Mouse (Mus musculus) kidney, embryonic 16.5 days (tissue): ENCODE results near the gene Sgo1. TPM values are rescaled to one million over a fixed set of nuclear protein-coding genes. Genes with fewer than 3 reads are reported as not detected.

Experiments used
- ATAC-seq: fragments of 200-750 bp; cut with Nextera tagmentation; 2 replicates; pipeline ENCODE4 v1.8.0; 2017; ENCODE audit warnings: moderate TSS enrichment; ENCODE audit not compliant: low FRiP score, low TSS enrichment
- H3K27ac ChIP-seq: fragments of 300-500 bp; sonication (generic); 2 replicates; pipeline ENCODE4 v1.5.1; 2014; ENCODE audit warnings: low read length
- H3K27me3 ChIP-seq: fragments of 300-500 bp; sonication (generic); 2 replicates; pipeline ENCODE4 v1.6.1; 2014; ENCODE audit warnings: low read length, control low read depth, mixed read lengths; ENCODE audit not compliant: insufficient read depth
- H3K36me3 ChIP-seq: fragments of 300-500 bp; sonication (generic); 2 replicates; pipeline ENCODE4 v1.6.1; 2014; ENCODE audit warnings: low read length, control low read depth, mixed read lengths; ENCODE audit not compliant: insufficient read depth
- H3K4me1 ChIP-seq: fragments of 300-500 bp; sonication (generic); 2 replicates; pipeline ENCODE4 v1.6.1; 2014; ENCODE audit warnings: low read length, control low read depth, mixed read lengths; ENCODE audit not compliant: insufficient read depth
- H3K4me2 ChIP-seq: fragments of 300-500 bp; sonication (generic); replicated peaks from 2 replicates; pipeline ENCODE4 v1.6.1; 2014; ENCODE audit warnings: low read depth, low read length
- H3K4me3 ChIP-seq: fragments of 300-500 bp; sonication (generic); 2 replicates; pipeline ENCODE4 v1.5.1; 2014; ENCODE audit warnings: mild to moderate bottlenecking, low read length
- H3K9ac ChIP-seq: fragments of 300-500 bp; sonication (generic); replicated peaks from 2 replicates; pipeline ENCODE4 v1.6.1; 2014; ENCODE audit warnings: low read length
- H3K9me3 ChIP-seq: fragments of 300-500 bp; sonication (generic); 2 replicates; pipeline ENCODE4 v1.6.1; 2016; ENCODE audit warnings: low read length, control low read depth
- WGBS: fragments of 180-500 bp; shearing (Covaris S2); extraction: QIAGEN DNeasy Blood & Tissue Kit; methylation state at CpG from one replicate; pipeline ENCODE4 v1.1.7; 2014; 5-methylcytosine and 5-hydroxymethylcytosine counted together
- polyA plus RNA-seq: library from polyadenylated mRNA; unstranded; fragments of >200 nt; fragmentation: Nextera tagmentation; extraction: Ambion mirVana; gene quantifications from 2 replicates; pipeline ENCODE4 v1.2.1, GENCODE M21; 2015

Gene Sgo1
- polyA plus RNA-seq, 1 experiment from 2014 or later, result 32.2 TPM

DNA sequence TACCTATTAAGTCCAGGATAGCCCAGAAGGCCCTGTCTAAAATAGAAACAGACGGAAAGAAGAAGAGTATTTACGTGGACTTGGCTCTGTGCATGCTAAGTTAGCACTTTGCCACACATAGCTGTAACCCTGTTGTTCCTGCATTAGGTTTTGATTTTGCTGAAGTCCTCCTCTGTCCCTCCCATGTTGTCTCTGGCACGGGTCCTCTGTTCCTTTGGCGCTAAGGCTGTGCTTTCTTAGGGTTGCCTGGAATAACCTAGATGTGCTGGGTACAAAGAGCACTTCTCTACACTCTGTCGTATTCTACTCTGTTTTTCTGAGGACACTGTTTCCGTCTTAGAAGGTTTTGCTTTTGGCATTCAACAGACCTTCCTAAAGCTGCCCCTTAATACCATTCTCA is 34.1 kb downstream of the Sgo1 start:
- Histone ChIP-seq H3K36me3 (peaks cover 18% of the 10 kb centered on the region; the same call in 1 of the 2 replicates), H3K27ac (no peak overlapping the region), H3K9ac (no peak overlapping the region), H3K4me1 (no peaks in the 10 kb centered on the region), H3K4me3 (no peak overlapping the region), H3K4me2 (no peak overlapping the region), H3K27me3 (no peaks in the 10 kb centered on the region), H3K9me3 (no peaks in the 10 kb centered on the region)
- no peak for ATAC-seq
- WGBS, result 89% methylated on average over 6 of the region's 6 CpGs

DNA sequence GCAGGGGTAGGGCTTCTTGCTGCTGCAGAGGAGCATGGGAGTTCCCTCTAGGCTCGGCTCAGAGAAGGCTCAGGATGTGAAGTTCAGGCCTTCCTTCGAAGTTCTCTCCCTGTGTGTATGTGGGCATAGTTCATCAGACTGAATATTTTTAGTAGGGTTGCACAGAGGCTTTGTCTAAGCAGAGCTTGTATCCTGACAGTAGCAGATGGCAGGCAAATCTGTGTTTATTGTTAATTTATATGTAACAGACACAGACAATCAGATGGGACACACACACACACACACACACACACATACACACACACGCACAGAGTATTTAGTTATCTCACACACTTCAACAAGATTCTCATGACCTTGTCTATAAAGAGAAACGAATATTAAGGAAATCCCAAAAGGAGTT is 34.5 kb downstream of the Sgo1 start:
- no peak overlapping the region for H3K27ac ChIP-seq
- H3K9me3 ChIP-seq, result no peaks in the 10 kb centered on the region
- no peak for ATAC-seq
- H3K4me3 ChIP-seq, result no peak overlapping the region
- H3K36me3 ChIP-seq, result peaks cover 14% of the 10 kb centered on the region; the same call in 1 of the 2 replicates
- no peak overlapping the region for H3K9ac ChIP-seq
- no peaks in the 10 kb centered on the region for H3K27me3 ChIP-seq
- H3K4me2 ChIP-seq, result no peak overlapping the region
- H3K4me1 ChIP-seq, result no peaks in the 10 kb centered on the region
- WGBS, result 87% methylated on average over 4 of the region's 4 CpGs

DNA sequence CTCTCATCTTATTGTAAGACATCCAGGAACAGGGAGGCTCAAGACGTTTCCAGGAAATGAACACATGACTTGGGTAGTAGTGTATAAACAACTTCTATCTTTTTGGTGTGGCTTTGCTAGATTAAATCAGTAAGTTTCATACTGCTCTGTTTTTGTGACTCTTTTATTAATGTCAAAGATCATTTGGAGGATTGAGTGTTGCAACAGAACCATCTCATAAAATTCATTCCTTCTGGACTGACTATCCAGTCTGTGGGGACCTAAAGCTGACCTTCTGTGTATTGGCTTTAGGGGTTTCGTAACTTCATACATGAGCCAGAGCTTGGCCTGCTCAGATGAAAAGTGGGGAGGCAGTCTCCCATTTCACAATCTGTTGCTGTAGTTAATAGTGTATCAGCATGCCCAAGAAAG is 38.9 kb downstream of the Sgo1 start:
- ATAC-seq, result no peak
- Histone ChIP-seq H3K36me3 (peaks cover 22% of the 10 kb centered on the region), H3K27me3 (no peaks in the 10 kb centered on the region), H3K9ac (no peak overlapping the region), H3K27ac (no peak overlapping the region), H3K4me2 (no peak overlapping the region), H3K4me3 (no peak overlapping the region), H3K4me1 (no peaks in the 10 kb centered on the region), H3K9me3 (peaks cover 3% of the 10 kb centered on the region; the same call in 1 of the 2 replicates)
- WGBS, result 78% methylated on average over 2 of the region's 2 CpGs

GRCm38 (mm10) chr17:53643360-53643759 is 45.8 kb downstream of the Sgo1 start:
- Histone ChIP-seq H3K27me3 (no peaks in the 10 kb centered on the region), H3K4me3 (no peak overlapping the region), H3K9ac (no peak overlapping the region), H3K4me1 (no peaks in the 10 kb centered on the region), H3K4me2 (no peak overlapping the region), H3K36me3 (peaks cover 38% of the 10 kb centered on the region), H3K9me3 (no peaks in the 10 kb centered on the region), H3K27ac (no peak overlapping the region)
- ATAC-seq, result no peak
- 75% methylated on average over 4 of the region's 4 CpGs for WGBS

GRCm38 (mm10) chr17:53631344-53631743 is 57.8 kb downstream of the Sgo1 start:
- ATAC-seq, result no peak

GRCm38 (mm10) chr17:53628131-53628530 is 61.0 kb downstream of the Sgo1 start:
- Histone ChIP-seq H3K9me3 (no peaks in the 10 kb centered on the region), H3K27me3 (no peaks in the 10 kb centered on the region), H3K9ac (no peak overlapping the region), H3K4me1 (no peaks in the 10 kb centered on the region), H3K27ac (no peak overlapping the region), H3K4me2 (no peak overlapping the region), H3K36me3 (peaks cover 15% of the 10 kb centered on the region; the same call in 1 of the 2 replicates), H3K4me3 (no peak overlapping the region)
- WGBS, result 42% methylated on average over 5 of the region's 5 CpGs
- ATAC-seq, result no peak

More at GRCm38 (mm10) chr17:53631344-53631743, 57.8 kb downstream of the Sgo1 start:
- peaks cover 11% of the 10 kb centered on the region for H3K36me3 ChIP-seq
- no peak overlapping the region for H3K27ac ChIP-seq
- H3K4me1 ChIP-seq, result no peaks in the 10 kb centered on the region
- no peak overlapping the region for H3K9ac ChIP-seq
- no peaks in the 10 kb centered on the region for H3K27me3 ChIP-seq
- no peaks in the 10 kb centered on the region for H3K9me3 ChIP-seq
- no peak overlapping the region for H3K4me3 ChIP-seq
- H3K4me2 ChIP-seq, result no peak overlapping the region

GRCm38 (mm10) chr17:53627497-53627896 is 61.6 kb downstream of the Sgo1 start:
- H3K36me3 ChIP-seq, result peaks cover 9% of the 10 kb centered on the region; the same call in 1 of the 2 replicates
- WGBS, result 47% methylated on average over 4 of the region's 4 CpGs
- no peaks in the 10 kb centered on the region for H3K9me3 ChIP-seq
- no peak overlapping the region for H3K4me3 ChIP-seq
- ATAC-seq, result no peak
- H3K4me1 ChIP-seq, result no peaks in the 10 kb centered on the region
- H3K27me3 ChIP-seq, result no peaks in the 10 kb centered on the region
- no peak overlapping the region for H3K4me2 ChIP-seq
- no peak overlapping the region for H3K27ac ChIP-seq
- no peak overlapping the region for H3K9ac ChIP-seq

DNA sequence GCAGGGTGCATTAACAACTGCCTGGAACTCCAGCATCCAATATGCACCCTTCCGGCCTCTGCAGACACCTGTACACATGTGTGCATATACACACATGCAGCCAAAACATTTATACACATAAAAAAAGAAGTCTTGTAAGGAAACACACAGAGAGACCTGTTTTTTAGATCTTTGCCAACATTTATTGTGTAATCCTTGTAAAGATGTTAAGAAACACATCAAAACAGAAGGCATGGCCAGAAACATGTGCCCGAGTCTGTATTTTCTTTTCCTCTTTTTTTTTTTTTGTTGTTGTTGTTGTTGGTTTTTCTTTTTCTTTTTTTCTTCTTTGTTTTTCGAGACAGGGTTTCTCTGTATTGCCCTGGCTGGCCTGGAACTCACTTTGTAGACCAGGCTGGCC is 63.0 kb downstream of the Sgo1 start:
- Histone ChIP-seq H3K9me3 (no peaks in the 10 kb centered on the region), H3K27ac (no peak overlapping the region), H3K27me3 (no peaks in the 10 kb centered on the region), H3K4me1 (no peaks in the 10 kb centered on the region), H3K9ac (no peak overlapping the region), H3K4me2 (no peak overlapping the region), H3K4me3 (no peak overlapping the region), H3K36me3 (peaks cover 8% of the 10 kb centered on the region; the same call in 1 of the 2 replicates)
- ATAC-seq, result no peak
- 88% methylated on average over 3 of the region's 3 CpGs for WGBS

Other genes starting within 250 kb of the Sgo1 start
- gene Efhb, start 226.0 kb downstream of the Sgo1 start, polyA plus RNA-seq, result 0.31 and 0.39 TPM in 2 replicates
- gene Rab5a, start 210.1 kb downstream of the Sgo1 start, polyA plus RNA-seq, result 69.8 and 75.4 TPM in 2 replicates
- gene Pp2d1, start 149.9 kb downstream of the Sgo1 start, polyA plus RNA-seq, result 0.30 and 0.37 TPM in 2 replicates
- gene Kat2b, start 122.5 kb downstream of the Sgo1 start, polyA plus RNA-seq, result 3.8 and 3.9 TPM in 2 replicates
- 2.9 and 4.5 TPM in 2 replicates for gene Sult1c2, start 157.0 kb upstream of the Sgo1 start, polyA plus RNA-seq